Mouse (Mus musculus): ENCODE data around the gene Snap91.

- TF ChIP-seq POLR2A (IDR thresholded peaks at IDR 0.05; ENCODE audit: insufficient read depth, low read depth, low read length) (no peak), CTCF (IDR thresholded peaks at IDR 0.05) (no peak), EP300 (IDR thresholded peaks at IDR 0.05; ENCODE audit: insufficient read depth, low read depth, low read length) (no peak)
Measured at GRCm38 (mm10) chr9:86869586-86870338, 10.7 kb downstream of the Snap91 start.

Data from heart, adult 2 months (tissue).